Mouse (Mus musculus) MEL (cell line): ENCODE data around the gene Rps6kc1. TPM values are rescaled to one million over a fixed set of nuclear protein-coding genes. Genes with fewer than 3 reads are reported as not detected.

Source experiments
- DNase-seq: peaks from one replicate; pipeline ENCODE4 v3.0.0; 2011; ENCODE audit warnings: low read depth, low spot score
- H3K27ac ChIP-seq: 2 replicates; pipeline ENCODE4 v1.5.1; 2012; ENCODE audit warnings: low read depth, mild to moderate bottlenecking, control low read depth, low read length, moderate library complexity; ENCODE audit not compliant: control insufficient read depth
- H3K27me3 ChIP-seq, 2 experiments: fragments of 150-350 bp in 1 of 2; sonication (generic) in 1 of 2; 2 replicates each; pipeline ENCODE4 v1.6.1; 2012; ENCODE audit warnings: low read length in 2 of 2, mild to moderate bottlenecking in 2 of 2, improper control_type of control experiment in 1 of 2, moderate library complexity in 1 of 2; ENCODE audit not compliant: insufficient read depth in 2 of 2, control insufficient read depth in 1 of 2
- H3K36me3 ChIP-seq, 2 experiments: 2 replicates each; pipeline ENCODE4 v1.6.1; 2012 to 2014; ENCODE audit warnings: low read length in 2 of 2, improper control_type of control experiment in 1 of 2, inconsistent platforms in 1 of 2, mild to moderate bottlenecking in 1 of 2; ENCODE audit not compliant: insufficient read depth in 2 of 2, control insufficient read depth in 1 of 2
- H3K4me1 ChIP-seq, 2 experiments: fragments of 150-350 bp in 1 of 2; sonication (generic) in 1 of 2; 2 replicates each; pipeline ENCODE4 v1.6.1; 2012; ENCODE audit warnings: low read length in 2 of 2, improper control_type of control experiment in 1 of 2, mild to moderate bottlenecking in 1 of 2; ENCODE audit not compliant: insufficient read depth in 2 of 2, control insufficient read depth in 1 of 2
- H3K4me3 ChIP-seq, 2 experiments: fragments of 150-350 bp in 1 of 2; sonication (generic) in 1 of 2; 2 replicates each; pipeline ENCODE4 v1.5.1; 2012; ENCODE audit warnings: low read depth in 2 of 2, low read length in 2 of 2, mild to moderate bottlenecking in 2 of 2, moderate library complexity in 2 of 2, control low read depth in 1 of 2, improper control_type of control experiment in 1 of 2; ENCODE audit not compliant: control insufficient read depth in 1 of 2, insufficient read depth in 1 of 2
- H3K79me2 ChIP-seq: 2 replicates; pipeline ENCODE4 v1.6.1; 2012; ENCODE audit warnings: mild to moderate bottlenecking, low read length, moderate library complexity; ENCODE audit not compliant: control insufficient read depth, poor library complexity, insufficient read depth
- H3K9ac ChIP-seq: 2 replicates; pipeline ENCODE4 v1.6.1; 2012; ENCODE audit warnings: low read depth, mild to moderate bottlenecking, control low read depth, low read length, moderate library complexity; ENCODE audit not compliant: control insufficient read depth, poor library complexity, severe bottlenecking
- H3K9me3 ChIP-seq: fragments of 150-350 bp; sonication (generic); replicated peaks from 2 replicates; pipeline ENCODE4 v1.6.1; 2012; ENCODE audit warnings: mild to moderate bottlenecking, low read length, improper control_type of control experiment, moderate library complexity; ENCODE audit not compliant: insufficient read depth
- BHLHE40 ChIP-seq: IDR thresholded peaks from 2 replicates; pipeline ENCODE4 v1.6.1; 2012; ENCODE audit warnings: low read depth, mild to moderate bottlenecking, inconsistent platforms, low read length, improper control_type of control experiment, borderline replicate concordance
- CHD1 ChIP-seq: IDR thresholded peaks from 2 replicates; pipeline ENCODE4 v1.6.1; 2012; ENCODE audit warnings: low read depth, mild to moderate bottlenecking, inconsistent platforms, low read length, improper control_type of control experiment
- CTCF ChIP-seq, 3 experiments: IDR thresholded peaks in 2 of 3; conservative IDR thresholded peaks in 1 of 3; 2 replicates each; pipeline ENCODE4 v1.5.1; 2011 to 2012; ENCODE audit warnings: low read length in 3 of 3, low read depth in 2 of 3, mild to moderate bottlenecking in 2 of 3, improper control_type of control experiment in 1 of 3, inconsistent platforms in 1 of 3, mixed read lengths in 1 of 3, moderate library complexity in 1 of 3; ENCODE audit not compliant: control insufficient read depth in 1 of 3, insufficient read depth in 1 of 3, poor library complexity in 1 of 3, severe bottlenecking in 1 of 3
- E2F4 ChIP-seq: IDR thresholded peaks from 2 replicates; pipeline ENCODE4 v1.6.1; 2011; ENCODE audit warnings: low read depth, low read length, improper control_type of control experiment, borderline replicate concordance
- ELF1 ChIP-seq: IDR thresholded peaks from 2 replicates; pipeline ENCODE4 v1.6.1; 2014; ENCODE audit warnings: low read depth, mild to moderate bottlenecking, inconsistent platforms, low read length, improper control_type of control experiment, moderate library complexity
- ETS1 ChIP-seq: IDR thresholded peaks from 2 replicates; pipeline ENCODE4 v1.6.1; 2012; ENCODE audit warnings: low read depth, mild to moderate bottlenecking, inconsistent platforms, low read length, improper control_type of control experiment, moderate library complexity
- GABPA ChIP-seq: IDR thresholded peaks from 2 replicates; pipeline ENCODE4 v1.6.1; 2012; ENCODE audit warnings: low read depth, mild to moderate bottlenecking, inconsistent platforms, low read length, improper control_type of control experiment, moderate library complexity
- JUND ChIP-seq: IDR thresholded peaks from 2 replicates; pipeline ENCODE4 v1.6.1; 2011; ENCODE audit warnings: low read depth, mild to moderate bottlenecking, improper control_type of control experiment, low read length
- KAT2A ChIP-seq: conservative IDR thresholded peaks from 2 replicates; pipeline ENCODE4 v1.6.1; 2012; ENCODE audit warnings: low read depth, low read length, improper control_type of control experiment, inconsistent platforms
- MAX ChIP-seq: IDR thresholded peaks from 2 replicates; pipeline ENCODE4 v1.6.1; 2011; ENCODE audit warnings: low read length, improper control_type of control experiment
- MXI1 ChIP-seq: IDR thresholded peaks from 2 replicates; pipeline ENCODE4 v1.6.1; 2011; ENCODE audit warnings: mild to moderate bottlenecking, low read depth, low read length, improper control_type of control experiment
- MYB ChIP-seq: IDR thresholded peaks from 2 replicates; pipeline ENCODE4 v1.6.1; 2011; ENCODE audit warnings: mild to moderate bottlenecking, low read depth, low read length, improper control_type of control experiment
- MYC ChIP-seq: IDR thresholded peaks from 2 replicates; pipeline ENCODE4 v1.6.1; 2011; ENCODE audit warnings: low read depth, mild to moderate bottlenecking, low read length, improper control_type of control experiment, moderate library complexity
- POLR2A ChIP-seq, 2 experiments: IDR thresholded peaks; 2 replicates each; pipeline ENCODE4 v1.6.1; 2011 to 2012; ENCODE audit warnings: low read length in 2 of 2, mild to moderate bottlenecking in 2 of 2, control low read depth in 1 of 2, improper control_type of control experiment in 1 of 2, low read depth in 1 of 2, moderate library complexity in 1 of 2; ENCODE audit not compliant: control insufficient read depth in 1 of 2, insufficient read depth in 1 of 2, poor library complexity in 1 of 2
- RCOR1 ChIP-seq: IDR thresholded peaks from 2 replicates; pipeline ENCODE4 v1.6.1; 2012; ENCODE audit warnings: low read depth, mild to moderate bottlenecking, inconsistent platforms, low read length, improper control_type of control experiment
- TCF12 ChIP-seq: IDR thresholded peaks from 2 replicates; pipeline ENCODE4 v1.6.1; 2014; ENCODE audit warnings: low read depth, mild to moderate bottlenecking, inconsistent platforms, low read length, improper control_type of control experiment, moderate library complexity
- USF1 ChIP-seq: IDR thresholded peaks from 2 replicates; pipeline ENCODE4 v1.6.1; 2014; ENCODE audit warnings: low read depth, mild to moderate bottlenecking, inconsistent platforms, low read length, improper control_type of control experiment, moderate library complexity
- polyA plus RNA-seq, 2 experiments: library from polyadenylated mRNA; stranded (reverse) in 1 of 2; unstranded in 1 of 2; fragments of >175 nt in 1 of 2; fragments of >200 nt in 1 of 2; gene quantifications; 2 replicates each; pipeline versions ENCODE4 v1.2.1 to v1.2.4; 2012; ENCODE audit warnings: low replicate concordance in 2 of 2, low read depth in 1 of 2; ENCODE audit not compliant: insufficient read length in 2 of 2, insufficient read depth in 1 of 2, missing spikeins in 1 of 2
- total RNA-seq: library from RNA; depleted of rRNA; stranded (reverse); fragments of 300-350 nt; gene quantifications from 2 replicates; pipeline ENCODE4 v1.2.3, GENCODE M21; 2012

Gene Rps6kc1
- total and polyA plus RNA-seq, 3 experiments = 26.2 to 26.5 TPM; not detected in 1

GRCm38 (mm10) chr1:190665490-190665875 lies 246.1 kb downstream of the Rps6kc1 start:
- no peak overlapping the region for H3K4me3 ChIP-seq
- TF ChIP-seq TCF12 (no peak), KAT2A (no peak), MXI1 (no peak), JUND (no peak)
- no peaks in the 10 kb centered on the region for H3K9me3 ChIP-seq
- H3K27me3 ChIP-seq = no peaks in the 10 kb centered on the region
- H3K9ac ChIP-seq = no peak overlapping the region
- H3K4me1 ChIP-seq = no peaks in the 10 kb centered on the region
- H3K36me3 ChIP-seq = no peaks in the 10 kb centered on the region
- no peaks in the 10 kb centered on the region for H3K79me2 ChIP-seq
- H3K27ac ChIP-seq = no peak overlapping the region
- no peak for DNase-seq

DNA sequence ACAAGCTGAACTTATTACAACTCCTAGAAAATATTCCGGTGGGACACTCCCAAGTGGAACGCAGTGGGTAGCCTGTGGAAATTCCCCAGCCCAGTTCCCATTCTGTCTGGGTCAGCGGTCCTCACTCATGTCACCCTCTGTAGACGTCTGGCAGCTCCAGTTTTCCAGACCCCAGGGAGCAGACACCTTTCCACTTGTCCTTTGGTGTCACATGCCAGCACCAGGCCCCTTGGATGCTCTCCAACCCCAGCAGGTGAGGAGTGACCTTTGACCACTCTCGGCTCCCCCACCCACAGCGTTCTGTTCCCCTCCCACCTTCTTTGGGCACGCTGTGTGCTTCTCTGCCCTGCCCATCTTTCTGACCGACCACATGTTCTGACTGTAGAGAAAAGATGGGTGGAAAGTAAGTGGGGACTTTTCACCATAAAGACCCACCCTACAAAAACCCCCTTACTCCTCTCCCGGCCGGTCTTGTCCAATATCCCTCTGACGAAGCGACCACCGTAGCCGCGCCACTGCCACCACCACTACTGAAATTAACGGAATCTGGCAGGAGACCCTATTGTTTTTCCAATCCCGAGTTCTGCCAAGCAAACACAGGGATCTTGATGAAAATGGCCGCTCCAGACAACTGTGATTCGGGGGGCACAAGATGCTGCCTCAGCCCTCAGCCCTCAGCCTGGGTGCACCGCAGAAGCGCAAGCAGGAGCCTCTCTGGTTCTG lies 246.6 kb downstream of the Rps6kc1 start:
- H3K4me3 ChIP-seq = no peak overlapping the region
- no peaks in the 10 kb centered on the region for H3K27me3 ChIP-seq
- H3K9ac ChIP-seq = no peak overlapping the region
- no peaks in the 10 kb centered on the region for H3K36me3 ChIP-seq
- H3K4me1 ChIP-seq = no peaks in the 10 kb centered on the region
- no peak overlapping the region for H3K27ac ChIP-seq
- no peaks in the 10 kb centered on the region for H3K9me3 ChIP-seq
- H3K79me2 ChIP-seq = no peaks in the 10 kb centered on the region
- TF ChIP-seq USF1 (no peak), MXI1 (no peak), CHD1 (no peak), MYB (no peak), ETS1 (no peak), E2F4 (no peak), RCOR1 (no peak), GABPA (no peak), MYC (no peak), MAX (no peak), BHLHE40 (no peak), POLR2A (IDR thresholded peaks at IDR 0.05; ENCODE audit: control insufficient read depth in 1 of 2, insufficient read depth in 1 of 2, low read depth in 1 of 2, low read length in 2 of 2, poor library complexity in 1 of 2) (no peak), CTCF (IDR thresholded peaks at IDR 0.05 in 2 of 3, conservative IDR thresholded peaks at IDR 0.05 in 1 of 3; ENCODE audit: control insufficient read depth in 1 of 3, insufficient read depth in 1 of 3, low read depth in 2 of 3, low read length in 3 of 3, poor library complexity in 1 of 3, severe bottlenecking in 1 of 3) (no peak), ELF1 (no peak)
- DNase-seq = no peak
